Mouse (Mus musculus): Measurements from ENCODE around the gene Ppp1r18. TPM values are rescaled to one million over a fixed set of nuclear protein-coding genes. Genes with fewer than 3 reads are reported as not detected.

The Ppp1r18 gene
- total RNA-seq, 1 experiment from 2014 or later = 146 TPM

DNA sequence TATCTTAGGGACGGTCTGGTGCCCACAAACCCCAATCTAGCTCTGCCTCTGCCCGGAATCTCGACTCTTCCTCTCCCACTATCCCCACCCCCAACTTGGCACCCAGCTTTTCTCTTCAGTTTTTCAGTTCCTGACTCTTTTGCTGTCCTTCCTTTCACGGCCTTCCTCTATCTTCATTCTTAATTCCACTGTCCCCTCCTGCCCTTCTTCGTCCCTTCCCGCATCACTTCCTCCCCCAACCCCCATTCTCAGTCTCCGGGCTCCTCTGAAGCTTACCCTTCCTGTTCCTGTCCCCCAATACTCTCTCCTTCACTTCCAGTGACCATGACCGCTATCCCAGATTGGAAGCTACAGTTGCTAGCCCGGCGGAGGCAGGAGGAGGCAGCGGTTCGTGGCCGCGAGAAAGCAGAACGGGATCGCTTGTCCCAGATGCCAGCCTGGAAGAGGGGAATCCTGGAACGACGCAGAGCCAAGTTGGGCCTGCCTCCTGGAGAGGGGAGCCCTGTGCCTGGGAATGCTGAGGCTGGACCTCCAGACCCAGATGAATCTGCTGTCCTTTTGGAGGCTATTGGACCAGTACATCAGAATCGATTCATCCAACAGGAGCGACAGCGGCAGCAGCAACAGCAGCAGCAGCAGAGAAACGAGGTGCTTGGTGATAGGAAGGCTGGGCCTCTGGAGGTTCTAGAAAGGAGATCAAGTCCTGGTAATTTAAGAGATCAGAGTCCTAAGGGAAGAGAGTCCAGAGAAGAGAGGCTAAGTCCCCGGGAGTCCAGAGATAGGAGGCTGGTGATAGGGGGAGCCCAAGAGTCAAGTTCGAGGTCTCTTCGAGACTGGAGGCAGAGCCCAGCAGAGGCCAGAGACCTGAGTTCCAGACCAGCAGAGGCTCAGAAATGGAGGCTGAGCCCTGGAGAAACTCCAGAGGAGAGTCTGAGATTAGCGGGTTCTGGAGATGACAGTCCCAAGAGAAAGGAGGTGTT lies 1.8 kb downstream of the Ppp1r18 start:
- 0 out of 2 replicates have a peak, but pooled peaks have one; percentile 24 for ATAC-seq (ENCODE audit: extremely low read depth, insufficient number of reproducible peaks, low FRiP score, poor library complexity, severe bottlenecking)

DNA sequence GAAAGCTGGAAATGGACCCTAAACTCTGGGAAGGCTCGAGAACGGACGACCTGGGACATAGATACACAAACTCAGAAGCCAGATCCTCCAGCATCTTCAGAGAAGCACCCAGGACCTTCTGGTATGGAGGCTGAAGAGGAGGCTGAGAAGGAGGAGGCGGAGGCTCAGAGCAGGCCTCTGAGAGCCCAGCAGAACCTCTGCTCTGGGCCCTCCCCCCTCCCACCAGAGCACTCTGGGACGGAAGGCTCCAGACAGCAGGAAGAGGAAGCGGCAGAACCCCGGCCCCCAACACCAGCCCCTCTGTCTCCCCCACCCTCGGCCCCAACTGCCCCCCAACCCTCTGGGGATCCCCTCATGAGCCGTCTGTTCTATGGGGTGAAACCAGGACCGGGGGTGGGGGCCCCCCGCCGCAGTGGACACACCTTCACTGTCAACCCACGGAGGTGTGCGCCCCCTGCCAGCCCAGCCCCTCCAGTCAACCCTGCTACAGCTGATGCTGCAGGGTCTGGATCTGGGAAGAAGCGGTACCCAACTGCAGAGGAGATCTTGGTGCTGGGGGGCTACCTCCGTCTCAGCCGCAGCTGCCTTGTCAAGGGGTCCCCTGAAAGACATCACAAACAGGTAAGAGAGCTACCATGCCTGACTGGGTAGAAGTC lies 2.9 kb downstream of the Ppp1r18 start:
- ATAC-seq (ENCODE audit: extremely low read depth, insufficient number of reproducible peaks, low FRiP score, poor library complexity, severe bottlenecking) = peak; percentile 25; the same call in 1 of the 2 replicates

DNA sequence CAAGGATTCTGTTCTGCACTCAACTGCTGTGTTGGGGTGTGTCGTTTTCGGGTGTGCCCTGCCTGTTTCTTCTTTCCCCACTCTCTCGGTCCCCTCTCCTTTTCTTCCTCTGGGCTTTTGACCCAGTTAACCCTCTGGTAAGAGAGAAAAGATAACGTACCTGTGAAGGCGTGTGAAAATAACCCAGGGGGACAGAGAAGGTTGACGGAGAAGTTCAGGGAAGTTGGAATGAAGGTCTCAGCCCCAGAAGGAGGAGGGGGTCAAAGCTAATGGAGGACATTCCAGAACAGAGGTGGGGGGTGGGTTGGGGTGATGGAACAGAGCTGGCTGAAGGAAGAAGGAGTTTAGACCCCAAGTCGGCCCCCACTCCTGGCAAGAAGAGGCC lies 3.6 kb downstream of the Ppp1r18 start:
- ATAC-seq (ENCODE audit: extremely low read depth, insufficient number of reproducible peaks, low FRiP score, poor library complexity, severe bottlenecking) = no peak

DNA sequence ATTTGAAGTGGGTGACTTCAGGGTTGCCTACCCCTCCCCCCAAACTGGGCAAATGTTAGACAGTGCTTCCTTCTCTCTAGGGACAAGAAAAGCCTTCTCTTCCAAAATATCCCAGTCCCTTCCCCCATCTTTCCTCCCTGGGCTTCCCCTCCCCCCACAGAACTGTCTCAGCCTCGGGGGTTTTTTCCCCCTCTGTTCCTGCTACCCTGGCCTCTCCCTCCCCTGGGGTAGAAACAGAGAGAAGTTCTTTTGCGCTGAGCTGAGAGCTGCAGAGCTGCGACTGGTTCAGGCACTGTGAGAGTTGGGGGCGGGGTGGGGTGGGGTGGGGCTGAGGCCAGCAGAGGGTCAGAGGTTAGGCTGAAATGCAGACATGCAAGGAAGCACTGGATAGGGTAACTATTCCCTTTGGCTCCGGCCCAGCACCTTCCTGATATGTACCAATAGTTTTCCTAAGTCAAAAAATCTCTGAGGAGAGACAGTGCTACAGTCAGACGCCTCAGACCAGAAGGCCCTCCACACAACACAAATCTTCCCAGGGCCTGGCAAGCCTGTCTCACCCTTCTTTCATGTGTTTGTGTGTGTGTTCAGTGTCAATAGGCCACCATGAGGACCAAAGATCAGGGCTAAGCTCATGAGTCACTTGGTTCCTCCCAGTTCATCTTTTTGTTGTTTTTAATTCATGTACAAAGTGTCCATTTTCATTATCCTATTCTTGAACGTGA lies 4.1 kb downstream of the Ppp1r18 start:
- ATAC-seq (ENCODE audit: extremely low read depth, insufficient number of reproducible peaks, low FRiP score, poor library complexity, severe bottlenecking) = no peak

DNA sequence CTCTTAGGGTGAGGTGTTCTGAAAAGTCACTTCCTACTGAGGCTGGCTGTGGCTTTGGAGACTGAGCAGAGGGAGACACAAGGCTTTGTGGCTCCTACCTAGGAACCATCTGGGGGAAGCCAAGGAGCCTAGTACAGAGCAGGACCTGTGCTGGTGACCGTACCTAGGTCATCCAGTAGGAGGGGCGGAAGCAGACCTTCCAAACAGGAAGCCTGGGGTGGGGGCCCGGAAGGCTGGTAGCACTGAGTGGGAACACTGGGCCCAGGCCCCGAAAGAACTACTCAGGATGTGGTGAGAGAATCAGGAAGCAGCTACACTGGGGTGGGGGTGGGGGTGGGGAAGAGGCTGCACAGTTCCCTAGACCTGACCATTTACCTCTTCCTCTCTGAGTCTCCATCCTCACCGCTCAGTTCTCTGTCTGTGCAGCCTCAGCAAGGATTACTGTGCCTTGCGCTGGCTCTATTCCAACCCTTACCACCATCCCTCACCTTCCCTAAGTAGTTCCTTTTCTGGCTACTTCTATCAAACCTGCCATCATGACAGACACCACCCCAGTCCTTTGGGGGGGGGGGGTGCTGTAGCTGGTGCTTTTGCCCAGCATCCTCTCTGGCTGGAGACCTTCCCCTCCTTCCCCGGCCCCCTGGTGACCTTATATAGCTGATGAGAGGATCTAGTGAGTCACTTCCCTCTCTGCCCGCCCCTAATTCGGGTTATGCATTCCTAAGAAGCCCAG lies 4.9 kb downstream of the Ppp1r18 start:
- ATAC-seq (ENCODE audit: extremely low read depth, insufficient number of reproducible peaks, low FRiP score, poor library complexity, severe bottlenecking) = peak; percentile 42

DNA sequence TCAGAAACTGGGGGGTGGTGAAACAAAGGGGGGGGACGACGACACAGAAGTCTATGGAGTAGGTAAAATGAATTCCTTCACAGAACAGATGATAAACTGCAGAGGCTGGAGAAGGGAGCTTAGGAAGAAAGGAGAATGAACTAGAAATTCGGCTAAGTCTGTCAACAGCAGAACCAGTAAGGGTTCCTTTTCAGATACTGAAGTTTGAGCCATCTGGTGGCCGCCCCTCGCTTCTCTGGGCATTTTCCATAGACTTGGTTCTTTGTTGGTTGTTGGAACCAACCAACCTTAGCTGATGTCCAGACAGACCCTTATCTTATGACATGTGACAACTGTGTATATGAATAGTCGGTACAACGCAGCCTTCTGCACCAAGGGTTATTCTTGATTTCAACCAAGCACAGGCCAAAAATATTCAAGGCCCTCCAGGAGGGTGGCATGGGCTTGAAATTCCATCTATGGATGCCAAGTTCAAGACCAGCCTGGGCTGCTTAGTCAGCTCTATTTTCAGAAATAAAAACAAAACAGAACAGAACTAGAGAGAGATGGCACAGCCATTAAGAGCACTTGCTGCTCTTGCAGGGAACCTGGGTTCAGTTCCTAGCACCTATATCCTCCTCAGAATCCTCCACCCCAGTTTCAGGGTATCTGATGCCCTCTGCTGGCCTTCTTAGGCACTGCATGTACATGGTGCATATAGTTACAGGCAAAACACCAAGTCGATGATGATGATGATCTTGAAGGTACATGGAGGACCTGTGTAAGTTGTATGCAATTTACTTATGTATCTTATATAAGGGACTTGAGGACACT lies 5.7 kb downstream of the Ppp1r18 start:
- no peak for ATAC-seq (ENCODE audit: extremely low read depth, insufficient number of reproducible peaks, low FRiP score, poor library complexity, severe bottlenecking)

DNA sequence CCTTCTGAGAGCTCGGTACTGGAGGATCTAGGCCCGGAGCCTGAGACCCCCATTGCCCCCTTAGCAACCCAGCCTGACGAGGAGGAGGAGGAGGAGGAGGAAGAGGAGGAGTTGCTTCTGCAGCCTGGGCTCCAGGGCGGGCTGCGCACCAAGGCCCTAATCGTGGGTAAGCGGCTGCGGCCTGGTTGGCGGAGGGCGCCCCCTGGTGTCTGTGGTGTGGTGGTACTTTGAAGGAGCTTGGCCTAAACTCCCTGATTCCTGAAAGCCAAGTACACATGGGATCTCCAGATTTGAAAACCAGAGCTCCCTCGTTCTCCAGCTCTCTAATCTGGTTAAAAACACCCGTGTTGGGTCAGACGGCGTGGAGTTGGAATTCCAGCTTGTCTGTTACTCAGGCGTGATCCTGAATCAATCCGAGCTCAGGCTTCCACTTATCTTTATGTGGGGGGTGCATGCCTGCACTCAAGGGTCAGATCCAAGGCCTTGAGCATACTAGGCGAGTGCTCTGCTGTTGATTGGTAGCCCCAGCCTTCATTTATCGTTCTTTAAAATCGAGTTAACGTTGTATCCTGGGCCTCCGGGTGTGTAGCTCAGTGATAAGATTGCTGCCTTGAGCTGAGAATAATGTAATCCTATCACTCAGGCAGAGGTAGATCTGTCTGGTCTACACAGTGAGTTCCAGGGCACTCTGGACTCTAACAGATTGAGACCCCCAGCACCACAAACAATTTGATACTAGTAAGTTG lies 8.6 kb downstream of the Ppp1r18 start:
- peak; percentile 46 for ATAC-seq (ENCODE audit: extremely low read depth, insufficient number of reproducible peaks, low FRiP score, poor library complexity, severe bottlenecking)

DNA sequence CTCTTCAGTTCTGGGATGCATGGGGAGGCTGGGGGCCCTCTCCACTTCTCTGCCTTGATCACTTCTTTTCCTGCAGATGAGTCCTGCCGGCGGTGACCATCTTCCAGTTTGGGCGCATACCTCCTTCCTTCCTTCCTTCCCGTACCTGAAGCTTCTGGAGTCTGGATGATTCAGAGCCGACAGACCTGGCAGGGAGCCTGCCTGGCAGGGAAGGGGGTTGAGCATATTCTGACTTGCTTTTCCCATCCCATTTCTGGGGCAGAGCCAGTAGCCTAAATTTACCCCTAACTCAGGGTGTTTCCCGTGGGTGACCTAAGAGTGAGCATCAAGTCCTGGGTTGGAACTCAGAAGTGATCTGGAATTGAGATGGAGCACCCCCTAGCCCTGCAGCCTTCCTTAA lies 9.3 kb downstream of the Ppp1r18 start:
- ATAC-seq (ENCODE audit: extremely low read depth, insufficient number of reproducible peaks, low FRiP score, poor library complexity, severe bottlenecking) = no peak

DNA sequence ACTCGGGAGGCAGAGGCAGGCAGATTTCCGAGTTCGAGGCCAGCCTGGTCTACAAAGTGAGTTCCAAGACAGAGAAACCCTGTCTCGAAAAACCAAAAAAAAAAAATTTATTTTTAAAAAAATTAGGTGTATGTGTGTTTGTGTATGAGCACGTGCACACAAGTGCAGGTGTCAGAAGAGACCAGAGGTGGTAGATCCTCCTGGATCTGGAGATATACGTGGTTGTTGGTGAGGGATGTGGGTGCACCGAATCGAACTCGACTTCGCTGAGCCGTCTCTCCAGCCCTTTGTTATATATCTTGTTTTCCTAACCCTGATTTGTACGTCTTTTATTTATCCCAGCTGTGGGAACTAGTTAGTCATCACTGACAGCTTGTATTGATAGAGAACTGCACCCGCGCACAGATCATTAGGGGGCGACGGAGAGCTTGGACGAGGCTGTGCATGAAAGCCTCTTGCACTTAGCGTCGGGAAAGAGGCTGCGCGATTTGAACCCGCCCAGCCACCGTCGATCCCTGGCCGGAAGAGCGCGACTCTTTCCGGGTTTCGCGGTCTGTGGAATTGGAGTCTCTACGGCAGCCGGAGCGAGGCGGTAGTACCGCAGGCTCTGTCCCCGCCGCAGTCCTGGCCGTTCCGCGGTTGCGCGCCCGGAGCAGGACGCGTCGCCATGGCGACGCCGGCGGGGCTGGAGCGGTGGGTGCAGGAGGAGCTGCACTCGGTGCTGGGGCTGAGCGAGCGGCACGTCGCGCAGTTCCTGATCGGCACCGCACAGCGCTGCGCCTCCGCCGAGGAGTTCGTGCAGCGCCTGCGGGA lies 14.1 kb downstream of the Ppp1r18 start, which contains the start of gene Dhx16:
TSS of gene Dhx16 (plus strand) at position 575 of the 813 bp plus-strand sequence.
- ATAC-seq (ENCODE audit: extremely low read depth, insufficient number of reproducible peaks, low FRiP score, poor library complexity, severe bottlenecking) = peak; percentile 92

DNA sequence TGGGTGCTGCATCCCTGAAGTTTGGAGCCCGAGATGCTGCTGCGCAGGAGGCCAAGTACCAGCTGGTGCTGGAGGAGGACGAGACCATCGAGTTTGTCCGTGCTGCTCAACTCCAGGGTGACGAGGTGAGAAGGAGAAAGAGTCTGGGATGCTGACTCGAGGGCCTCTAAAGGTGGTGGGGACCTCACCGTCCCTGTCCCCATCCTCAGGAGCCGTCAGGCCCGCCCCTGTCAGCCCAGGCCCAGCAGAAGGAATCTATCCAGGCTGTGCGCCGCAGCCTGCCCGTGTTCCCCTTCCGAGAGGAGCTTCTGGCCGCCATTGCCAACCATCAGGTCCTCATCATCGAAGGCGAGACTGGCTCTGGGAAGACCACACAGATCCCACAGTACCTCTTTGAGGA lies 17.5 kb downstream of the Ppp1r18 start:
- no peak for ATAC-seq (ENCODE audit: extremely low read depth, insufficient number of reproducible peaks, low FRiP score, poor library complexity, severe bottlenecking)

DNA sequence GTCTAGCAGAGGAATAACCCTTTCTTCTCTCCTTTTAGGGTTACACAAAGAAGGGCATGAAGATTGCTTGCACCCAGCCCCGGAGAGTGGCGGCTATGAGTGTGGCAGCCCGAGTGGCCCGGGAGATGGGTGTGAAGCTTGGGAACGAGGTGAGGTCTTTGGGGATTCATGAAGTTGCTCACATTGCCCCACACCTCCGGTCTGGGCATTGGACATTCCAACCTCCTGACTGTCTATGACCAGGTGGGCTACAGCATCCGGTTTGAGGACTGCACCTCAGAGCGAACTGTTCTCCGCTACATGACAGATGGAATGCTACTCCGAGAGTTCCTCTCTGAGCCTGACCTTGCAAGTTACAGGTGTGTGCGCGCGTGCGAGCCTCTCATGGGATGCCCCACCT lies 18.4 kb downstream of the Ppp1r18 start:
- ATAC-seq (ENCODE audit: extremely low read depth, insufficient number of reproducible peaks, low FRiP score, poor library complexity, severe bottlenecking) = no peak

DNA sequence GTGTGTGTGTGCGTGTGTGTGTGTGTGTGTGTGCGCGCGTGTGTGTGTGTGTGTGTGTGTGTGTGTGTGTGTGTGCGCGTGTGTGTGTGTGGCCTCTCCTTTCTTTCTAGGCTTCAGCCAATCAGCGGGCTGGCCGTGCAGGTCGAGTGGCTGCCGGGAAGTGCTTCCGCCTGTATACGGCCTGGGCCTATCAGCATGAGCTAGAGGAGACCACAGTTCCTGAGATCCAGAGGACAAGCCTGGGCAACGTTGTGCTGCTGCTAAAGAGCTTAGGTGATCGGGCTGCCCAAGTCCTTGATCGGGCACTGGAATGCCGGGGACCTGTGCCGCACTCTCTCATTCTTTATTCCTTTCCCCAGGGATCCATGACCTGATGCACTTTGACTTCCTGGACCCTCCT lies 22.3 kb downstream of the Ppp1r18 start:
- no peak for ATAC-seq (ENCODE audit: extremely low read depth, insufficient number of reproducible peaks, low FRiP score, poor library complexity, severe bottlenecking)

DNA sequence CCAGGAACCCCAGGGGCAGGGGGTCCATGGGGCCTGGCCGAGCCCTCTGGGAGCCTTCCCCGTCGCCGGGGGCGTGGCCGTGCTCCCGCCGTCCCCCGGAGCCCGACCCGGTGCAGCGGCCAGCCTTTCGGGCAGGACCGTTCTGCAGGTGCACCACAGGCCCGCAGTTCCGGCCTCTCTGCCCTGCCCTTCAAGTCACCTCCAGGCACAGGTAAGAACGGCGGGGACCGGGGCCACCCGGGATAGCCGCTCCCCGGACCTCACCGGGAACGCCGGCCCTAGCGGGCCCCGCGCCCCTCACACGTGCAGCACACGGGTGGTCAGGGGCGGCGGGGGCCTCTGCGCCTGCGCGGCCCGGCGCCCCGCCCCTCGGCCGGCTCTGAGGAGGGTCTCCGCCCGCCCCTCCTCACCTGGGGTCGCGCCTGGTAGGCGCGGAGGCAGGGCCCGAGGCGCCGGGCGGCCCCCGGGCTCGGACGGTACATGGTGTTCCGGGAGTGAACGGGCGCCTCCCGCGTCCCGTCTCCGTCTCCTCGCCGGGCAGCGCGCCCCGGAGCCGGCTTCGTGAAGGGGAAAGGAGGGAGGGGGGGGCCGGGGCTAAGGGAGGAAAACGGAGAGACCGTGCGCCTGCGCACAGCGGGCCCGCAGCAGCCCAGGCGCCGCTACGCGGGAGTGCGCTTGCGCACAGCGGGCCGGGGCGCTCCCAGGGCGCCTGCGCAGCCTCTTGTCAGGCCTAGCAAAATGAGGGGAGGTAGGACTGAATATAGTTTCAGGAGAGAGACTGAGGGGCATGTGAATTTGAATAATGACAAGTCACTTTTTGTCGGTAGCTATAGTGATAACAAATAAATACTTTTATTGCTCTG lies 31.6 kb downstream of the Ppp1r18 start, which contains the start of gene 2310061I04Rik:
TSS of gene 2310061I04Rik (minus strand) at position 651 of the 863 bp plus-strand sequence.
- ATAC-seq (ENCODE audit: extremely low read depth, insufficient number of reproducible peaks, low FRiP score, poor library complexity, severe bottlenecking) = peak; percentile 44

DNA sequence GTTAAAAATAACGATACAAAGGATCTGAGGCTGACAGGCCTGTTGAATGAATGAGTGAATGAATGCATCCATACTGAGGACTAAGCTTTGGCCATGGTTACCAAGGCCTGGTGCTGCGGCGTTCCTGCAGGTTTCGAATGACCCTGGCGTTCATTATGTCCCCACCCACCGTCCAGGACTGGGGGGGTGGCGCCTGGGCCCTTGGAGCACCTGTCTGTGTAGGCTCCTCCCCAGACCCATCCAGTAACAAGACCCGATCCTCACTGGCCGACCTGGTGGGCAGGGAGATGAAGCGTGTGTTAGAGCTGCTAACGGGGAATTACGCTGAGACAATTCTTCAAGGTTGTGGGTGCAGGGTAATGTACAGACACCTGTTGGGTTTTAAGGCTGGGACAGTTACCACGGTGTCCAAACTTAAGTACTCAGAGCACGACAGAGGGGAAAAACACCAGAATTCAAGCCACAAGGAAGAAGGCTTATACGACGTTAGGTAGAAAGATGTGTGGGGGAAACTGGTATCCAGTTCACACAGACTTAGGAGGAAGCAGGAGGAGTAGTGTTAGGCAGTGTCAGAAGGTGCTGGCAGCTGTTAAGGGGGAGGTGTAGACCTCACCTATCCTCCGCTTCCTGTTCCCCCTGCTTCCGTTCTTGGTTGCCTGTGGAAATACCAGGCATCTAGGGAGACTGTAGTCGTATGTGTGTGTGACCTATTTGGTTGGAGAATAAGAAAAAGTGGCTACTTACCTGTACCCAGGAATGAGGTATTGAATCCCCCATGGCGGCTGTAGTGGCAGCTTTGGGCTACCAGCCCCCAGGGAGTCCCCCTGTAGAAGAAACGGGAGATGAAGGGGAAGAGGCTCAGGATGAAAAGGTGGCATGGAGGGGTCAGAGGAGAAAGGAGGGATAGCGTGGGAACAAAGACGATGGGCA lies 32.5 kb downstream of the Ppp1r18 start:
- no peak for ATAC-seq (ENCODE audit: extremely low read depth, insufficient number of reproducible peaks, low FRiP score, poor library complexity, severe bottlenecking)

DNA sequence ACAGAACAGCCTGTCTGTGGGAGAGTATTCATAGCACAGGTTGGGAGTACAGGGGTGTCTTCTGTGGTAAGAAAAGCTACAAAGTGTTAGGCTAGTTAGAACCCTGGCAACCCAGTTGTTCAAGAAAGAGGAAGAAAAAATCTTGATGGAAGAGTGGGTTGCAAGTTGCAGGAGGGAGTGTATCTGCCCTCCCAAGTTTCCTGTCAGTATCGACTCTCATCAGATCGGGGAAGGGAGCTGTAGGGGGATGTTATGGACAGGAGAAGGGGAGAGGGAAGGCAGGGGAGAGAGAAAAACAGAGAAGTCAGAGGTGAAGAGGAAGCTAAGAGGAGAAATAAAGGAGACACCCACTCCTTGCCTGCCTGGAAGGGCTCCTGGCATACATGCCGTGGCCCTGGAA lies 35.2 kb downstream of the Ppp1r18 start:
- ATAC-seq (ENCODE audit: extremely low read depth, insufficient number of reproducible peaks, low FRiP score, poor library complexity, severe bottlenecking) = no peak

Measured in neutrophil, adult 5-6 weeks (primary cell).